ENCODE assay signal across 12 mouse cellular contexts in genomic region chr16:85053996-85054395, GRCm38 (mm10).
"Had no signal": no experiment of that assay in that cellular context is flagged by ENCODE, and none has a peak within 500 bp of the region (broad histone marks: within the 10 kb centered on the region; RNA-seq: fewer than 3 reads in every experiment).

No protein-coding gene starts in this region.

- H3K27me3 ChIP-seq: kidney, embryonic 15.5 days; liver, embryonic 15.5 days; midbrain, embryonic 12.5 days; neural tube, embryonic 15.5 days had no signal

- H3K36me3 ChIP-seq: liver, embryonic 15.5 days had no signal

- H3K27ac ChIP-seq: hindbrain, postnatal 0 days; kidney, embryonic 15.5 days; limb, embryonic 10.5 days; liver, embryonic 15.5 days; midbrain, embryonic 12.5 days; neural tube, embryonic 15.5 days had no signal

- H3K9me3 ChIP-seq: kidney, embryonic 15.5 days; limb, embryonic 10.5 days; liver, embryonic 15.5 days; midbrain, embryonic 12.5 days; neural tube, embryonic 15.5 days had no signal

- H3K9ac ChIP-seq: kidney, embryonic 15.5 days; liver, embryonic 15.5 days; midbrain, embryonic 12.5 days; neural tube, embryonic 15.5 days had no signal

- H3K4me3 ChIP-seq: kidney, embryonic 15.5 days; limb, embryonic 10.5 days; liver, embryonic 15.5 days; midbrain, embryonic 12.5 days; neural tube, embryonic 15.5 days had no signal

- H3K4me1 ChIP-seq: liver, embryonic 15.5 days had no signal

- H3K4me2 ChIP-seq: kidney, embryonic 15.5 days; liver, embryonic 11.5 days; liver, embryonic 15.5 days; midbrain, embryonic 12.5 days; neural tube, embryonic 15.5 days had no signal

- ATAC-seq: hindbrain, postnatal 0 days had no signal

- DNase-seq: kidney, adult 11 months; kidney, postnatal 14 days; right cerebral cortex, adult 18-20 months; right cerebral cortex, postnatal 25 days; thymus, postnatal 36 days had no signal
